Mouse (Mus musculus) liver, embryonic 14.5 days (tissue): Measurements from ENCODE around the gene Synm. TPM values are rescaled to one million over a fixed set of nuclear protein-coding genes. Genes with fewer than 3 reads are reported as not detected.

Source experiments
- ATAC-seq: fragments of 200-750 bp; cut with Nextera tagmentation; 2 replicates; pipeline ENCODE4 v1.8.0; 2017; ENCODE audit warnings: moderate number of reproducible peaks, mild to moderate bottlenecking, moderate library complexity; ENCODE audit not compliant: insufficient read depth
- DNase-seq, 3 experiments: peaks; one replicate each; pipeline ENCODE4 v3.0.0-alpha.2; 2012 to 2013; ENCODE audit warnings: low read depth in 3 of 3, low spot score in 3 of 3
- H3K27ac ChIP-seq: fragments of 300-500 bp; sonication (generic); 2 replicates; pipeline ENCODE4 v1.5.1; 2014; ENCODE audit warnings: moderate library complexity, mild to moderate bottlenecking, control low read depth, inconsistent platforms
- H3K27me3 ChIP-seq: fragments of 300-500 bp; sonication (generic); 2 replicates; pipeline ENCODE4 v1.6.1; 2014; ENCODE audit warnings: mild to moderate bottlenecking, low read length, moderate library complexity; ENCODE audit not compliant: control insufficient read depth, insufficient read depth
- H3K36me3 ChIP-seq: fragments of 300-500 bp; sonication (generic); replicated peaks from 2 replicates; pipeline ENCODE4 v1.6.1; 2014; ENCODE audit warnings: low read depth; ENCODE audit not compliant: control insufficient read depth, insufficient read depth
- H3K4me1 ChIP-seq, 2 experiments: fragments of 200-500 bp in 1 of 2; fragments of 300-500 bp in 1 of 2; sonication (generic) in 1 of 2; replicated peaks; 2 replicates each; pipeline ENCODE4 v1.6.1; 2012 to 2014; ENCODE audit warnings: antibody characterized with exemption in 1 of 2, inconsistent platforms in 1 of 2, low read length in 1 of 2; ENCODE audit not compliant: control insufficient read depth in 2 of 2, insufficient read depth in 2 of 2
- H3K4me2 ChIP-seq: fragments of 300-500 bp; sonication (generic); 2 replicates; pipeline ENCODE4 v1.6.1; 2014; ENCODE audit warnings: low read depth, mild to moderate bottlenecking, control low read depth, moderate library complexity
- H3K4me3 ChIP-seq, 2 experiments: fragments of 200-500 bp in 1 of 2; fragments of 300-500 bp in 1 of 2; sonication (generic) in 1 of 2; 2 replicates each; pipeline ENCODE4 v1.5.1; 2012 to 2014; ENCODE audit warnings: low read depth in 2 of 2, low read length in 2 of 2, mild to moderate bottlenecking in 2 of 2, control low read depth in 1 of 2, inconsistent platforms in 1 of 2, moderate library complexity in 1 of 2; ENCODE audit not compliant: insufficient read depth in 1 of 2
- H3K9ac ChIP-seq: fragments of 300-500 bp; sonication (generic); replicated peaks from 2 replicates; pipeline ENCODE4 v1.6.1; 2014; ENCODE audit warnings: mild to moderate bottlenecking, control low read depth, moderate library complexity
- H3K9me3 ChIP-seq: fragments of 300-500 bp; sonication (generic); 2 replicates; pipeline ENCODE4 v1.6.1; 2016; ENCODE audit warnings: low read length, mixed read lengths; ENCODE audit not compliant: control insufficient read depth
- CTCF ChIP-seq: IDR thresholded peaks from 2 replicates; pipeline ENCODE4 v1.5.1; 2016; ENCODE audit warnings: antibody characterized with exemption, low read depth, control low read depth
- EP300 ChIP-seq: IDR thresholded peaks from 2 replicates; pipeline ENCODE4 v1.6.1; 2016; ENCODE audit warnings: antibody characterized with exemption, low read depth
- WGBS: fragments of 180-500 bp; shearing (Covaris S2); extraction: QIAGEN DNeasy Blood & Tissue Kit; methylation state at CpG from one replicate; pipeline ENCODE4 v1.1.7; 2014; ENCODE audit not compliant: insufficient replicate concordance; 5-methylcytosine and 5-hydroxymethylcytosine counted together
- polyA plus RNA-seq, 2 experiments: library from polyadenylated mRNA; depleted of rRNA in 1 of 2; stranded (reverse) in 1 of 2; unstranded in 1 of 2; fragments of >200 nt; fragmentation: Nextera tagmentation in 1 of 2; extraction: Ambion mirVana in 1 of 2; gene quantifications; 2 replicates each; pipeline versions ENCODE4 v1.2.1 to v1.2.3; 2012 to 2014

The Synm gene
- polyA plus RNA-seq, 2 experiments = 0.03 to 0.05 TPM

- TF ChIP-seq CTCF (no peak), EP300 (no peak)
- Histone ChIP-seq H3K9ac (no peak overlapping the region), H3K4me3 (no peak overlapping the region), H3K9me3 (no peaks in the 10 kb centered on the region), H3K4me2 (no peak overlapping the region), H3K27ac (no peak overlapping the region), H3K4me1 (no peaks in the 10 kb centered on the region), H3K27me3 (no peaks in the 10 kb centered on the region), H3K36me3 (no peaks in the 10 kb centered on the region)
- WGBS = 44% methylated on average over 4 of the region's 4 CpGs
- ATAC-seq = no peak
- peak in 1 of 3 experiments; percentile 9 for DNase-seq
These were observed 38.9 kb upstream of the Synm start for GRCm38 (mm10) chr7:67798476-67798875.

- WGBS = 33% methylated on average over 8 of the region's 8 CpGs
- H3K4me3 ChIP-seq = no peak overlapping the region
- H3K9ac ChIP-seq = no peak overlapping the region
- no peaks in the 10 kb centered on the region for H3K36me3 ChIP-seq
- H3K4me1 ChIP-seq = no peaks in the 10 kb centered on the region
- no peaks in the 10 kb centered on the region for H3K9me3 ChIP-seq
- no peaks in the 10 kb centered on the region for H3K27me3 ChIP-seq
- ATAC-seq (no peak), DNase-seq (no peak)
- no peak overlapping the region for H3K4me2 ChIP-seq
- H3K27ac ChIP-seq = no peak overlapping the region
- TF ChIP-seq CTCF = no peak
- no peak for TF ChIP-seq EP300
These were observed 37.5 kb upstream of the Synm start for GRCm38 (mm10) chr7:67797065-67797464.

- H3K4me3 ChIP-seq = no peak overlapping the region
- H3K4me2 ChIP-seq = no peak overlapping the region
- no peak for DNase-seq
- ATAC-seq = no peak
- H3K9me3 ChIP-seq = no peaks in the 10 kb centered on the region
- no peaks in the 10 kb centered on the region for H3K27me3 ChIP-seq
- TF ChIP-seq EP300 (no peak), CTCF (no peak)
- H3K36me3 ChIP-seq = no peaks in the 10 kb centered on the region
- 60% methylated on average over 7 of the region's 7 CpGs for WGBS
- H3K27ac ChIP-seq = no peak overlapping the region
- H3K9ac ChIP-seq = no peak overlapping the region
- no peaks in the 10 kb centered on the region for H3K4me1 ChIP-seq
These were observed 33.9 kb upstream of the Synm start for GRCm38 (mm10) chr7:67793449-67793848.

GRCm38 (mm10) chr7:67791256-67791655 is 31.7 kb upstream of the Synm start:
- WGBS = 48% methylated on average over 7 of the region's 7 CpGs
- no peak overlapping the region for H3K9ac ChIP-seq
- no peak overlapping the region for H3K4me3 ChIP-seq
- H3K9me3 ChIP-seq = no peaks in the 10 kb centered on the region
- DNase-seq (no peak), ATAC-seq (no peak)
- H3K27ac ChIP-seq = no peak overlapping the region
- no peaks in the 10 kb centered on the region for H3K4me1 ChIP-seq
- H3K36me3 ChIP-seq = no peaks in the 10 kb centered on the region
- no peak overlapping the region for H3K4me2 ChIP-seq
- H3K27me3 ChIP-seq = no peaks in the 10 kb centered on the region
- no peak for TF ChIP-seq CTCF
- TF ChIP-seq EP300 = no peak

- no peaks in the 10 kb centered on the region for H3K27me3 ChIP-seq
- H3K27ac ChIP-seq = no peak overlapping the region
- no peak overlapping the region for H3K4me3 ChIP-seq
- no peak overlapping the region for H3K9ac ChIP-seq
- peak; percentile 13 to 22 (median 19) for DNase-seq
- H3K4me2 ChIP-seq = no peak overlapping the region
- H3K36me3 ChIP-seq = no peaks in the 10 kb centered on the region
- TF ChIP-seq CTCF = peak; percentile 84
- no peak for TF ChIP-seq EP300
- no peaks in the 10 kb centered on the region for H3K4me1 ChIP-seq
- H3K9me3 ChIP-seq = no peaks in the 10 kb centered on the region
- WGBS = 14% methylated on average over 10 of the region's 10 CpGs
- ATAC-seq = no peak
These were observed 29.2 kb upstream of the Synm start for GRCm38 (mm10) chr7:67788713-67789112.
